Mouse (Mus musculus): ENCODE measurements around the gene Fto. TPM values are rescaled to one million over a fixed set of nuclear protein-coding genes. Genes with fewer than 3 reads are reported as not detected.

The Fto gene
- polyA plus RNA-seq, 1 experiment from 2014 or later, result 90.1 TPM

GRCm38 (mm10) chr8:91629594-91629993 lies 316.3 kb downstream of the Fto start:
- Histone ChIP-seq H3K27me3 (peaks cover 72% of the 10 kb centered on the region), H3K27ac (no peak overlapping the region), H3K9ac (no peak overlapping the region), H3K4me3 (no peak overlapping the region), H3K9me3 (replicated peaks) (no peaks in the 10 kb centered on the region), H3K4me1 (peaks cover 31% of the 10 kb centered on the region), H3K4me2 (no peak overlapping the region), H3K36me3 (ENCODE audit: poor library complexity, severe bottlenecking) (no peaks in the 10 kb centered on the region)
- peak; percentile 28; the same call in 1 of the 2 replicates for ATAC-seq
- WGBS, result 27% methylated on average over 14 of the region's 14 CpGs

GRCm38 (mm10) chr8:91630320-91631033 lies 317.2 kb downstream of the Fto start:
- Histone ChIP-seq H3K4me3 (no peak overlapping the region), H3K36me3 (ENCODE audit: poor library complexity, severe bottlenecking) (peaks cover 3% of the 10 kb centered on the region), H3K9ac (no peak overlapping the region), H3K27ac (no peak overlapping the region), H3K27me3 (peaks cover 66% of the 10 kb centered on the region), H3K9me3 (replicated peaks) (no peaks in the 10 kb centered on the region), H3K4me1 (peaks cover 29% of the 10 kb centered on the region), H3K4me2 (no peak overlapping the region)
- WGBS, result 51% methylated on average over 16 of the region's 16 CpGs
- ATAC-seq, result 0 out of 2 replicates have a peak, but pooled peaks have one; percentile 46

- H3K27ac ChIP-seq, result no peak overlapping the region
- H3K4me3 ChIP-seq, result no peak overlapping the region
- no peak for ATAC-seq
Observed at GRCm38 (mm10) chr8:91632411-91632810, 319.1 kb downstream of the Fto start.

GRCm38 (mm10) chr8:91635406-91635805 lies 322.1 kb downstream of the Fto start:
- Histone ChIP-seq H3K36me3 (ENCODE audit: poor library complexity, severe bottlenecking) (peaks cover 5% of the 10 kb centered on the region), H3K9me3 (replicated peaks) (no peaks in the 10 kb centered on the region), H3K27me3 (peaks cover 50% of the 10 kb centered on the region), H3K4me1 (peaks cover 15% of the 10 kb centered on the region), H3K27ac (no peak overlapping the region), H3K9ac (no peak overlapping the region), H3K4me2 (no peak overlapping the region), H3K4me3 (no peak overlapping the region)
- no peak for ATAC-seq
- WGBS, result 89% methylated on average over 4 of the region's 4 CpGs

More at GRCm38 (mm10) chr8:91632411-91632810, 319.1 kb downstream of the Fto start:
- H3K9me3 ChIP-seq (replicated peaks), result no peaks in the 10 kb centered on the region
- H3K9ac ChIP-seq, result no peak overlapping the region
- peaks cover 64% of the 10 kb centered on the region for H3K27me3 ChIP-seq
- WGBS, result 79% methylated on average over 8 of the region's 8 CpGs
- peaks cover 5% of the 10 kb centered on the region for H3K36me3 ChIP-seq (ENCODE audit: poor library complexity, severe bottlenecking)
- no peak overlapping the region for H3K4me2 ChIP-seq
- H3K4me1 ChIP-seq, result peaks cover 20% of the 10 kb centered on the region

GRCm38 (mm10) chr8:91636887-91637286 lies 323.6 kb downstream of the Fto start:
- Histone ChIP-seq H3K9ac (no peak overlapping the region), H3K27me3 (peaks cover 54% of the 10 kb centered on the region), H3K36me3 (ENCODE audit: poor library complexity, severe bottlenecking) (peaks cover 5% of the 10 kb centered on the region), H3K27ac (no peak overlapping the region), H3K4me2 (no peak overlapping the region), H3K4me3 (no peak overlapping the region), H3K9me3 (replicated peaks) (no peaks in the 10 kb centered on the region), H3K4me1 (peaks cover 11% of the 10 kb centered on the region)
- no peak for ATAC-seq
- 85% methylated on average over 6 of the region's 6 CpGs for WGBS

GRCm38 (mm10) chr8:91637684-91638083 lies 324.4 kb downstream of the Fto start:
- Histone ChIP-seq H3K4me3 (no peak overlapping the region), H3K36me3 (ENCODE audit: poor library complexity, severe bottlenecking) (peaks cover 5% of the 10 kb centered on the region), H3K4me2 (no peak overlapping the region), H3K9me3 (replicated peaks) (no peaks in the 10 kb centered on the region), H3K4me1 (peaks cover 11% of the 10 kb centered on the region), H3K27me3 (peaks cover 60% of the 10 kb centered on the region), H3K9ac (no peak overlapping the region), H3K27ac (no peak overlapping the region)
- no peak for ATAC-seq
- WGBS, result 84% methylated on average over 9 of the region's 9 CpGs

- Histone ChIP-seq H3K27ac (no peak overlapping the region), H3K4me2 (no peak overlapping the region), H3K36me3 (ENCODE audit: poor library complexity, severe bottlenecking) (peaks cover 5% of the 10 kb centered on the region), H3K4me1 (peaks cover 11% of the 10 kb centered on the region), H3K9ac (no peak overlapping the region), H3K9me3 (replicated peaks) (no peaks in the 10 kb centered on the region), H3K4me3 (no peak overlapping the region), H3K27me3 (peaks cover 65% of the 10 kb centered on the region)
- WGBS, result 33% methylated on average over 12 of the region's 12 CpGs
- no peak for ATAC-seq
Observed at GRCm38 (mm10) chr8:91638256-91638655, 324.9 kb downstream of the Fto start.

GRCm38 (mm10) chr8:91640471-91640870 lies 327.1 kb downstream of the Fto start:
- Histone ChIP-seq H3K4me3 (no peak overlapping the region), H3K27me3 (peaks cover 71% of the 10 kb centered on the region), H3K36me3 (ENCODE audit: poor library complexity, severe bottlenecking) (peaks cover 2% of the 10 kb centered on the region), H3K9ac (no peak overlapping the region), H3K27ac (no peak overlapping the region), H3K4me1 (peaks cover 18% of the 10 kb centered on the region), H3K4me2 (no peak overlapping the region), H3K9me3 (replicated peaks) (no peaks in the 10 kb centered on the region)
- WGBS, result 74% methylated on average over 7 of the region's 7 CpGs
- ATAC-seq, result no peak

GRCm38 (mm10) chr8:91645484-91645883 lies 332.2 kb downstream of the Fto start:
- no peak overlapping the region for H3K4me2 ChIP-seq
- H3K27ac ChIP-seq, result no peak overlapping the region
- no peak overlapping the region for H3K9ac ChIP-seq

GRCm38 (mm10) chr8:91647959-91648358 lies 334.6 kb downstream of the Fto start:
- Histone ChIP-seq H3K27ac (no peak overlapping the region), H3K4me3 (no peak overlapping the region), H3K9me3 (replicated peaks) (no peaks in the 10 kb centered on the region), H3K4me1 (peaks cover 32% of the 10 kb centered on the region), H3K4me2 (no peak overlapping the region), H3K27me3 (peaks cover 73% of the 10 kb centered on the region), H3K36me3 (ENCODE audit: poor library complexity, severe bottlenecking) (no peaks in the 10 kb centered on the region), H3K9ac (no peak overlapping the region)
- no peak for ATAC-seq
- 5% methylated on average over 11 of the region's 11 CpGs for WGBS

More at GRCm38 (mm10) chr8:91645484-91645883, 332.2 kb downstream of the Fto start:
- 25% methylated on average over 2 of the region's 2 CpGs for WGBS
- Histone ChIP-seq H3K4me1 (peaks cover 32% of the 10 kb centered on the region), H3K9me3 (replicated peaks) (no peaks in the 10 kb centered on the region), H3K4me3 (no peak overlapping the region), H3K27me3 (peaks cover 82% of the 10 kb centered on the region), H3K36me3 (ENCODE audit: poor library complexity, severe bottlenecking) (no peaks in the 10 kb centered on the region)
- no peak for ATAC-seq

- H3K4me1 ChIP-seq, result peaks cover 32% of the 10 kb centered on the region
Observed at GRCm38 (mm10) chr8:91648776-91649175, 335.5 kb downstream of the Fto start.

GRCm38 (mm10) chr8:91653561-91653960 lies 340.2 kb downstream of the Fto start:
- Histone ChIP-seq H3K9ac (no peak overlapping the region), H3K9me3 (replicated peaks) (no peaks in the 10 kb centered on the region), H3K27ac (no peak overlapping the region), H3K4me1 (peaks cover 8% of the 10 kb centered on the region), H3K4me2 (no peak overlapping the region), H3K36me3 (ENCODE audit: poor library complexity, severe bottlenecking) (no peaks in the 10 kb centered on the region), H3K4me3 (no peak overlapping the region), H3K27me3 (peaks cover 46% of the 10 kb centered on the region)
- ATAC-seq, result no peak
- 58% methylated on average over 3 of the region's 3 CpGs for WGBS

More at GRCm38 (mm10) chr8:91648776-91649175, 335.5 kb downstream of the Fto start:
- Histone ChIP-seq H3K4me3 (no peak overlapping the region), H3K9me3 (replicated peaks) (no peaks in the 10 kb centered on the region), H3K27me3 (peaks cover 65% of the 10 kb centered on the region), H3K36me3 (ENCODE audit: poor library complexity, severe bottlenecking) (no peaks in the 10 kb centered on the region), H3K9ac (no peak overlapping the region), H3K27ac (no peak overlapping the region), H3K4me2 (no peak overlapping the region)
- no peak for ATAC-seq
- 13% methylated on average over 9 of the region's 9 CpGs for WGBS

GRCm38 (mm10) chr8:91657381-91657780 lies 344.1 kb downstream of the Fto start:
- Histone ChIP-seq H3K4me3 (no peak overlapping the region), H3K4me1 (no peaks in the 10 kb centered on the region), H3K9ac (no peak overlapping the region), H3K27ac (no peak overlapping the region), H3K36me3 (ENCODE audit: poor library complexity, severe bottlenecking) (no peaks in the 10 kb centered on the region), H3K9me3 (replicated peaks) (no peaks in the 10 kb centered on the region), H3K4me2 (no peak overlapping the region), H3K27me3 (peaks cover 17% of the 10 kb centered on the region; the same call in 1 of the 2 replicates)
- no peak for ATAC-seq
- 88% methylated on average over 9 of the region's 9 CpGs for WGBS
